Mouse (Mus musculus): ENCODE measurements around the gene Tomm6. TPM values are rescaled to one million over a fixed set of nuclear protein-coding genes. Genes with fewer than 3 reads are reported as not detected.

Gene Tomm6
- polyA plus RNA-seq, 1 experiment from 2014 or later: 310 TPM

DNA sequence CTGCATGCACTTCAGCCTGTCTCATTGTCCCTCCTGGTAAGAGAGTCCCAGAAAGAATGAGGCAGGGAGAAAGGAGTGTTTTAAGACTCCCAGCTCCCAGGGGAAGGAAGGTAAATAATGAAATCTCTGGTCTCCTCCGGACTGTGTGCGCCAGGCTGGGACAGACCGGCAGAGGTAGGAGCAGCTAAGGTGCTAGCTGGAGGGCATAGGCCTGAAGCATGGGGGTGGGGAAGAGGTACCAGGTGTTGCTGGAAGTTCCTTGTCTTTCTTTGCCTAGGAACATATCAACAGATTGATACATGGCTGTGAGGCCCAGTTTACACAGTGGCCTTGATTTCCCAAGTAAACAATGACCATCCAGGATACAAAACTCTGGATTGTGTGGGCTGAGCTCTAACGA, 20.8 kb upstream of the Tomm6 start:
- Histone ChIP-seq H3K4me2 (no peak overlapping the region), H3K27me3 (no peaks in the 10 kb centered on the region), H3K36me3 (no peaks in the 10 kb centered on the region), H3K4me1 (replicated peaks) (no peaks in the 10 kb centered on the region), H3K9ac (no peak overlapping the region), H3K27ac (replicated peaks) (no peak overlapping the region), H3K9me3 (no peaks in the 10 kb centered on the region), H3K4me3 (no peak overlapping the region)
- WGBS: 76% methylated on average over 4 of the region's 4 CpGs
- ATAC-seq (ENCODE audit: low read depth): no peak

DNA sequence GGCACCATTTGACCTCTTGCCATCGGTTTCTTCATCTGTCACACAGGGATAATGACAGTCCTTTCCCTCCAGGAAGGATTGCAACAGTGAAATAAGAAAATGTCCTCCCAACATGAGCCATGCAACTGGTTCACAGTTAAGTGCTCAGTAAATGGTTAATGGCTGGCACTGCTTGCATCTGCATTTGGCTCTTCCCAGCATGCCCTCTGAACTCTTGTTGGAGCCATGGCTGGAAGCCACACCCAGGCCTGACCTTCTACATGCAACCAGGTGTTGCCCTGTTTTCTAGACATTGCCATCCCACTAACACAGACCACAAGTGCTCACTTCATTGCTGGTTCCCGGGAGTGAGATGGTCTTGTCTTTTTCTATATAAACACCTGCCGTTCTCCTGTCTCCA, 19.8 kb upstream of the Tomm6 start:
- Histone ChIP-seq H3K9ac (no peak overlapping the region), H3K27ac (replicated peaks) (no peak overlapping the region), H3K36me3 (peaks cover 10% of the 10 kb centered on the region), H3K27me3 (peaks cover 8% of the 10 kb centered on the region; the same call in 1 of the 2 replicates), H3K4me1 (replicated peaks) (no peaks in the 10 kb centered on the region), H3K9me3 (no peaks in the 10 kb centered on the region), H3K4me3 (no peak overlapping the region), H3K4me2 (no peak overlapping the region)
- 87% methylated on average over 3 of the region's 3 CpGs for WGBS
- no peak for ATAC-seq (ENCODE audit: low read depth)

DNA sequence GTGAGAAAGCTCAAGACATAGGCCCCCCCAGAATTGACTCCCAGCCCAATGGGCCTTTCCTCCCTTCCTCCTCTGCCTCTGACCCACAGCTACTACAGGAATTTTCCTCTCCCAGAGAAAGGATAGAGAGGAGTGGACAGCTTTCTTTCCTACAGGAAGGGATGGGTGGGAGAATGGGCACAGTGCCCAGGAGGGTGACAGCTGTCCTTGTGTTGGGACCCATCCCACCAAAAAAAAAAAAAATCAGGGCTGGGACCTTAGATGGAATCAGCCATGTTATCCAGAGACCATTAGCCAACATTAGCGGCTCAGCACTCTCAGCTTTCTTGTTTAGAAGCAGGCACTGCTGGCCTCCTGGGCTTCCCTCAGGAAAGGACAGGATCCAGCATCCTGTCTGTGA, 18.0 kb upstream of the Tomm6 start:
- H3K4me2 ChIP-seq: no peak overlapping the region
- no peaks in the 10 kb centered on the region for H3K4me1 ChIP-seq (replicated peaks)
- H3K27ac ChIP-seq (replicated peaks): 0 out of 2 replicates have a peak overlapping the region, but pooled peaks have one; percentile 3
- peaks cover 21% of the 10 kb centered on the region for H3K27me3 ChIP-seq
- no peaks in the 10 kb centered on the region for H3K9me3 ChIP-seq
- H3K36me3 ChIP-seq: peaks cover 28% of the 10 kb centered on the region
- no peak for ATAC-seq (ENCODE audit: low read depth)
- 79% methylated on average over 1 of the region's 1 CpGs for WGBS
- H3K9ac ChIP-seq: no peak overlapping the region
- no peak overlapping the region for H3K4me3 ChIP-seq

DNA sequence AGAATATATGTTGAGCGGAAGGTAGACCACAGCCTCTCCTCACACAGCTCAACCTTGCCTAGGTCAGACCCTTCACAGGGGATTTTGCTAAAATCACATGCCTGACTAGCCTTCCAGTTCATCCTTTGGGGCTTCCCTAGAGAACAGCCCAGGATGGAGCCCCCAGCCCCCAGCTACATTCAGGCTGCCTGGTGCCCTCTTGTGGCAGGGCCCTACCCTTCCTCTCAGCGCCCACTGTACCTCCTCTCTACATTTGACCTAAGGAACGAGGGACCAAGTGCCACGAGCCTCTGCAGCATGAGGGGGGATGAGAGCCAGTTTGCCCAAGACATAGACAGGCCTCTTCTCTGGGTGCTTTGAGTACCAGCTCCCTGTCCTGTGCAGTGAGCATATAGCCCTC, 16.5 kb upstream of the Tomm6 start:
- 78% methylated on average over 4 of the region's 4 CpGs for WGBS

DNA sequence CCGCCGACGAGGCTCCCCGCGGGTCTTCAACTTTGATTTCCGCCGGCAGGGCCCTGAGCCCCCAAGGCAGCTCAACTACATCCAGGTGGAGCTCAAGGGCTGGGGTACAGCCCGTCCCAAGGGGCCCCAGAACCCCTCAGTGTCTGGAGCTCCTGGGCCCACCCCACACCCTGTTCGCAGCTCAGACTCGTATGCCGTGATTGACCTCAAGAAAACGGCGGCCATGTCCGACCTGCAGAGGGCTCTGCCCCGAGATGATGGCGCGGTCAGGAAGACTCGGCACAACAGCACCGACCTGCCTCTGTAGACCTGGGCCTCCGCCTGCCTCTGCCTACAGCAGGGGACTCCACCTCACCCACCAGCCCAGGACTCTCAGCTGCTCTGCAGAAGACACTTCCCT, 15.4 kb upstream of the Tomm6 start:
- H3K4me3 ChIP-seq: no peak overlapping the region
- H3K4me2 ChIP-seq: no peak overlapping the region
- H3K36me3 ChIP-seq: peaks cover 51% of the 10 kb centered on the region
- WGBS: 25% methylated on average over 20 of the region's 20 CpGs
- no peak for ATAC-seq (ENCODE audit: low read depth)
- no peaks in the 10 kb centered on the region for H3K4me1 ChIP-seq (replicated peaks)
- H3K9me3 ChIP-seq: no peaks in the 10 kb centered on the region
- no peak overlapping the region for H3K9ac ChIP-seq
- no peak overlapping the region for H3K27ac ChIP-seq (replicated peaks)
- peaks cover 21% of the 10 kb centered on the region for H3K27me3 ChIP-seq

More for the DNA sequence above, 16.5 kb upstream of the Tomm6 start:
- no peak overlapping the region for H3K9ac ChIP-seq
- no peak for ATAC-seq (ENCODE audit: low read depth)
- no peaks in the 10 kb centered on the region for H3K4me1 ChIP-seq (replicated peaks)
- H3K27ac ChIP-seq (replicated peaks): no peak overlapping the region
- H3K36me3 ChIP-seq: peaks cover 42% of the 10 kb centered on the region
- peaks cover 21% of the 10 kb centered on the region for H3K27me3 ChIP-seq
- H3K9me3 ChIP-seq: no peaks in the 10 kb centered on the region
- no peak overlapping the region for H3K4me2 ChIP-seq
- no peak overlapping the region for H3K4me3 ChIP-seq

DNA sequence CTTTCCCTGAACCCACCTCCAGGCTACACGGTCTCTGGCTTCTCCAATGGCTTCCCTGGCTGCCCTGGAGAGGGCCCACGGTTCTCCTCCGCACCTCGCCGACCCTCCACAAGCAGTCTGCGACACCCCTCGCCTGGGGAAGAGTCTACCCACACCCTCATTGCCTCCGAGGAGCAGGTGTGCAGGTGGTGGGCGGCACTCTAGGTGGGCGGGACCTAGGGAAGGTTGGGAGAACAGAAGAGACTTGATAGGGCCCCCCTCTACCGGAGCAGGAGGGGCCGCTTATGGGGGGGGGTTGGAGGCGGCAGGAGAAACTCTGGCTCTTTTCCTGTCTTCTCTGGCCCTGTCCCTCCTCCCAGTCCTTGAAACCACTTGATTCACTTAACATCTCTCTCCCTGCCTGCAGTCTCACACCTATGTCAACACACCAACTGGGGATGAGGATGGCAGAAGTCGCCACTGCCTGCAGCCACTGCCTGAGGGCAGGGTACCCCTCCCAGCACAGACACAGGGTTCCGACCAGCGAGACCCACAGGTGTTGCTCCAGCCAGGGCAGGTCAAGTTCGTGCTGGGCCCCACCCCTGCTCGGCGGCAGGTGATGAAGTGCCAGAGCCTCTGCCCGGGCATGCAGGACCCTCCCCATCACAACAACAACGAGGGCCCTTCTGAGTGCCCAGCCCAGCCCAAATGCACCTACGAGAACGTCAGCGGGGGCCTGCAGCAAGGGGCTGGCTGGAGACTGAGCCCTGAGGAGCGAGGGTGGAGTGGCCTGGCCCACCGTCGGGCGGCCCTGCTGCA, 14.6 kb upstream of the Tomm6 start:
- ATAC-seq (ENCODE audit: low read depth): no peak
- H3K9me3 ChIP-seq: no peaks in the 10 kb centered on the region
- H3K4me1 ChIP-seq (replicated peaks): no peaks in the 10 kb centered on the region
- WGBS: 41% methylated on average over 28 of the region's 28 CpGs
- H3K27ac ChIP-seq (replicated peaks): no peak overlapping the region
- H3K36me3 ChIP-seq: peaks cover 55% of the 10 kb centered on the region
- H3K4me2 ChIP-seq: no peak overlapping the region
- H3K4me3 ChIP-seq: no peak overlapping the region
- H3K27me3 ChIP-seq: peaks cover 21% of the 10 kb centered on the region
- no peak overlapping the region for H3K9ac ChIP-seq

DNA sequence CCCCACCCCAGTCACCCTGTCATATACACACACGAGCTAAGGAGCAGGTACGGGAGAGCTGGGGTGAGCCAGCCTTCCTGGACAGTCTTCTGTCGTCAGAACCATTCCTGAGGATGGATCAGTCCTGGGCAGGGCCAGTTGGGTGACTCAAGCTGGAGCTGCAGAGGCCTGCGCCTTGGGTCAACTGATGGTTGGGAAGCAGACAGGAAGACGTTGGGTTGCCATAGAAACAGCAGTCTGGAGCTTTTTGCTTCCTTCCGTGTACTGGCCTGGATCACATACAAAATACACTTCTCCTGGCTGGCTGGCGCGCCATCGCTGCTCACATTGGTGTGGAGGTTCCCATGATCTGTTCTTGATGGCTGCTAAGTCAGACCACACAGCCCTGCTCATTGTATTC, 13.6 kb upstream of the Tomm6 start:
- 79% methylated on average over 9 of the region's 9 CpGs for WGBS
- ATAC-seq (ENCODE audit: low read depth): no peak
- Histone ChIP-seq H3K27ac (replicated peaks) (no peak overlapping the region), H3K27me3 (peaks cover 21% of the 10 kb centered on the region), H3K4me2 (no peak overlapping the region), H3K4me3 (no peak overlapping the region), H3K9me3 (no peaks in the 10 kb centered on the region), H3K9ac (no peak overlapping the region), H3K4me1 (replicated peaks) (no peaks in the 10 kb centered on the region), H3K36me3 (peaks cover 55% of the 10 kb centered on the region)

DNA sequence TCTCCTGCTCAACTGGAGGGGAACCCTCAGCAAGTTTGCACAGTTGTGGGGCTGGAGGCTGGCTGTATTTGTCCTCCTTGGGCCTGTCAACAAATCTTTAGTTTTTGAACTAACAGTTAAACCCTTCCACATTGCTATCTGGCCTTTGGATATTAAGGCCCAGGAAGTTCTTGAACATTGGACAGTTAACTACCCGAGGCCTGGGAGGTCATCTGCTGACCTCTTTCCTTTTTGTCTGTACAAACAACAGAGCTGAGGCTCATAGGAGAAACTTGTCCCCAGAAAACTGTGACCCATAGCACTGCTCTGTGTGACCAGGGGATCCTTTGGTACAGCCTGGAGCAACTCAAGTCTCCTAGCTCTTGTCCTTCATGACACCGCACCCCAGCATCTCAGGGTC, 10.9 kb upstream of the Tomm6 start:
- WGBS: 81% methylated on average over 2 of the region's 2 CpGs
- Histone ChIP-seq H3K36me3 (peaks cover 55% of the 10 kb centered on the region), H3K9ac (no peak overlapping the region), H3K4me3 (no peak overlapping the region), H3K4me2 (no peak overlapping the region), H3K27me3 (peaks cover 21% of the 10 kb centered on the region), H3K9me3 (no peaks in the 10 kb centered on the region), H3K4me1 (replicated peaks) (peaks cover 10% of the 10 kb centered on the region), H3K27ac (replicated peaks) (no peak overlapping the region)
- ATAC-seq (ENCODE audit: low read depth): no peak

DNA sequence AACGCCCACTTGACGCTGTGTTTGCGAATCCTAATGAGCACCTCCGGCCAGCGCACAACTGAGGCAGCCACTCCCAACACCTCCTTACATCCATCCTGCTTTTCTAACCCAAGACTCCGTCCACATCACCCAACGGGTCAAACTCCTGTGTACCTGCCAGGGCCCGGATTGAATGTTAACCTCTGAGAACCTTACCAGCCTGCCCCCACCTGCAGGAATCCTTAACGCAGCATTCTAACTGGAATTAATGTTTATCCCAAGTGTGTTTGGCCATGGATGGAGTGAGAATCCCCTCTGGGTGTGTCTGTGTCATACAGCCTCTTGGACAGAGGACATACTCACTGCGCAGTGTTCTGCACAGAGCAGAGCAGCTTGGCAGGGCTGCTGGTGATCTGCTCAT, 10.0 kb upstream of the Tomm6 start:
- no peak for ATAC-seq (ENCODE audit: low read depth)
- H3K27ac ChIP-seq (replicated peaks): no peak overlapping the region
- 86% methylated on average over 10 of the region's 10 CpGs for WGBS

DNA sequence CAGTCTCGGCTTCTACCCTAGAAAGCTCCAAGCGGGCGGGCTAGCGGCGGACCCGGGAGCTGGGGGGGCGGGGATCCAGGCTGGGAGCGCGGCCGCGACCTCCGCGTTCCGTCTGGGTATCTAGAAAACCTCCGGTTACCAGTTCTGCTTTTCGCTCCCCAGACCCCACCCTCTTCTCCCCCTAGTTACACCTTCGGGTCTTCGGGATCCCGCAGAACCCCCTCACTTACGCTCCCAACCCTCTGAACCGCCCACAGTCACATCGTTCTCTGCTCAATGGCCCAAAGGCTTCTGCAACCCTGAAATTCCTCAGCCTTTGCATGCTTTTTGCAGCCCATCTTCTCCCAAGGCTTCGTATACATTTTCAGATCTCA, 7.1 kb upstream of the Tomm6 start:
- Histone ChIP-seq H3K27me3 (no peaks in the 10 kb centered on the region; the same call in 1 of the 2 replicates), H3K27ac (replicated peaks) (peak overlapping the region; percentile 78), H3K4me3 (peak overlapping the region; percentile 71), H3K4me2 (peak overlapping the region; percentile 79), H3K9me3 (no peaks in the 10 kb centered on the region), H3K4me1 (replicated peaks) (peaks cover 18% of the 10 kb centered on the region), H3K9ac (peak overlapping the region; percentile 87), H3K36me3 (peaks cover 20% of the 10 kb centered on the region; the same call in 1 of the 2 replicates)
- ATAC-seq (ENCODE audit: low read depth): peak; percentile 37
- under 1% methylated on average over 23 of the region's 23 CpGs for WGBS

More for the DNA sequence above, 10.0 kb upstream of the Tomm6 start:
- Histone ChIP-seq H3K4me1 (replicated peaks) (peaks cover 18% of the 10 kb centered on the region), H3K4me2 (no peak overlapping the region), H3K9ac (no peak overlapping the region), H3K4me3 (no peak overlapping the region), H3K36me3 (peaks cover 47% of the 10 kb centered on the region), H3K27me3 (peaks cover 15% of the 10 kb centered on the region), H3K9me3 (no peaks in the 10 kb centered on the region)

DNA sequence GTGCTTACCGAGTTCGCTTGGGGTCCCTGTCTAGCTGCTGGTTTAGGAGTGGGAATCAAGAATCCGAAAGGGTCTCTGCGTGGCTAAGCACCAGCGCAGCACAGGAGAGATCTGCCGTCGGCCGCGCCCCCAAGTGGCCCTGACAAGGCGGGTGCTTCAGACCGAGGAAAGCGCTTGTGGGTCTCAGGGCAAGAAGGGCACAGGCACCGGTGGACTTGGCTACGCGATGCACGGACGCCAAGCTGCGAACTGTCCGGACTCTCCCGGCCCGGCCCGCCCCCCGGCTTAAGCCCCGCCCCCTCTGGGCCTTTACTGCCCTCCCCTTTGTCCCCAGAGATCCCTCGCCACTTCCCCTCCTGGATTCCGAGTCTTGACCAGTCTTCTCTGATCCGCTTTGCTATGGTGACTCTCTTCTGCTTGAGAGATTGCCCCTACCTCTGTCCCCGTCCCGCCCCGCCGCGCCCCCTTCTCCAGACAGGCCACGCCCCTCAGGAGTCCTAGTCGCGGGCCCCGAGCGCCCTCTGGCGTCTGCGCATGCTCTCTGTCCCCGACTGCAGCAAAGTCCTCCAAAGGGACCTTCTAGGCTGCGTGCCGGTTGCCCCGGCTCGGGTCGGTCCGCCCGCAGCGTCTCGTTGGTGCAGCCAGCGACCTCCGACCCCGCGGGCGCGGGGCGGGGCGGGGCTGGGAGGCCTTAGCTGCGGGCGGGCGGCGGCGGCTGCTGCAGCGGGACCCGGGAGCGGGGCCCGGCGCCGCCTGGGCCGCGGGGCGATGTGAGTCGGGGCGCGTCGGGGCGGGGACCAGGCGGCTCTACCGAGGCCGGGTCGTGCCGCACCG, 6.5 kb upstream of the Tomm6 start, which contains the start of gene Prickle4:
Prickle4 (minus strand) TSS at position 234 of the 834 bp plus-strand sequence.
- peak within 1 kb of the TSS; percentile 87 for H3K9ac ChIP-seq
- H3K4me1 ChIP-seq (replicated peaks): peaks cover 21% of the 10 kb centered on the region
- no peaks in the 10 kb centered on the region for H3K9me3 ChIP-seq
- no peaks in the 10 kb centered on the region; the same call in 1 of the 2 replicates for H3K27me3 ChIP-seq
- H3K4me2 ChIP-seq: peak within 1 kb of the TSS; percentile 79
- under 1% methylated on average over 79 of the region's 82 CpGs for WGBS
- ATAC-seq (ENCODE audit: low read depth): peak; percentile 95
- peak within 1 kb of the TSS; percentile 78 for H3K27ac ChIP-seq (replicated peaks)
- peaks cover 14% of the 10 kb centered on the region; the same call in 1 of the 2 replicates for H3K36me3 ChIP-seq
- H3K4me3 ChIP-seq: peak within 1 kb of the TSS; percentile 71

DNA sequence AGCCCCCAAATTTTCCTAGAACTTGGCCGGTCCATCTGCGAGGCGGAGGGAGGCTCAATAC, 6.1 kb upstream of the Tomm6 start, which contains the start of gene Gm21981:
Gm21981 (minus strand) TSS at position 14 of the 61 bp plus-strand sequence.
- no peaks in the 10 kb centered on the region for H3K9me3 ChIP-seq
- peaks cover 9% of the 10 kb centered on the region; the same call in 1 of the 2 replicates for H3K36me3 ChIP-seq
- no peak for ATAC-seq (ENCODE audit: low read depth)
- peak within 1 kb of the TSS; percentile 78 for H3K27ac ChIP-seq (replicated peaks)
- H3K27me3 ChIP-seq: no peaks in the 10 kb centered on the region; the same call in 1 of the 2 replicates
- H3K4me1 ChIP-seq (replicated peaks): peaks cover 25% of the 10 kb centered on the region
- H3K4me3 ChIP-seq: peak within 1 kb of the TSS; percentile 71
- peak within 1 kb of the TSS; percentile 87 for H3K9ac ChIP-seq
- H3K4me2 ChIP-seq: peak within 1 kb of the TSS; percentile 79
- WGBS: 0% methylated on average over 3 of the region's 3 CpGs
